Mouse (Mus musculus) embryonic facial prominence, embryonic 10.5 days (tissue): Measurements from ENCODE around the gene Vps11. TPM values are rescaled to one million over a fixed set of nuclear protein-coding genes. Genes with fewer than 3 reads are reported as not detected.
"Not testable (repeated sequence)": the region's sequence is repeated elsewhere in the genome, so short reads cannot be mapped to it uniquely, and the experiment has no call there.

Source experiments
- DNase-seq: peaks from one replicate; pipeline ENCODE4 v3.0.0-alpha.2; 2017; ENCODE audit warnings: low spot score
- H3K27ac ChIP-seq: fragments of 300-500 bp; sonication (generic); replicated peaks from 2 replicates; pipeline ENCODE4 v1.5.1; 2016; ENCODE audit warnings: mild to moderate bottlenecking
- H3K27me3 ChIP-seq: fragments of 300-500 bp; sonication (generic); replicated peaks from 2 replicates; pipeline ENCODE4 v1.6.1; 2016; ENCODE audit warnings: low read depth, mild to moderate bottlenecking; ENCODE audit not compliant: poor library complexity, severe bottlenecking
- H3K36me3 ChIP-seq: fragments of 300-500 bp; sonication (generic); replicated peaks from 2 replicates; pipeline ENCODE4 v1.6.1; 2016; ENCODE audit warnings: mild to moderate bottlenecking, moderate library complexity
- H3K4me1 ChIP-seq: fragments of 300-500 bp; sonication (generic); 2 replicates; pipeline ENCODE4 v1.6.1; 2016
- H3K4me3 ChIP-seq: fragments of 300-500 bp; sonication (generic); 2 replicates; pipeline ENCODE4 v1.5.1; 2016; ENCODE audit warnings: mild to moderate bottlenecking, moderate library complexity
- H3K9me3 ChIP-seq: fragments of 300-500 bp; sonication (generic); 2 replicates; pipeline ENCODE4 v1.6.1; 2016; ENCODE audit warnings: mild to moderate bottlenecking
- WGBS: fragments of 180-500 bp; shearing (Covaris S2); methylation state at CpG from one replicate; pipeline ENCODE4 v1.1.7; 2016; 5-methylcytosine and 5-hydroxymethylcytosine counted together
- polyA plus RNA-seq: library from polyadenylated mRNA; unstranded; fragments of >200 nt; fragmentation: Nextera tagmentation; extraction: Ambion mirVana; gene quantifications from 2 replicates; pipeline ENCODE4 v1.2.1, GENCODE M21; 2016

Gene Vps11
- polyA plus RNA-seq, 1 experiment from 2014 or later, result 30.9 TPM

DNA sequence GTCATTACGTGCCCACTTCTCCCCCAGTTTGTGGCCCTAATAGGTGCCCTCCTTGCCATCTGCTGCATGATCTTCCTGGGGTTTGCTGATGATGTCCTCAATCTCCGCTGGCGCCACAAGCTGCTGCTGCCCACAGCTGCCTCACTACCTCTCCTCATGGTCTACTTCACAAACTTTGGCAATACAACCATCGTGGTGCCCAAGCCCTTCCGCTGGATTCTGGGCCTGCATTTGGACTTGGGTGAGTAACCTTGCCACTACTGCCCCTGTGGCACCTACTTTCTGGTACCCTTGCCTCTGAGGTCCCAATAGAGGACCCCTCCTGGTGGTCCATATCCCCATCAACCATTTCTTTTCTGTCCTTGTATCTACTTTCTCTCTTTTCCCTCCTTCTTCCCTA, 33.5 kb downstream of the Vps11 start:
- Histone ChIP-seq H3K27ac (no peak overlapping the region), H3K27me3 (no peaks in the 10 kb centered on the region), H3K4me1 (peaks cover 21% of the 10 kb centered on the region), H3K9me3 (no peaks in the 10 kb centered on the region), H3K36me3 (peaks cover 49% of the 10 kb centered on the region), H3K4me3 (peak overlapping the region; percentile 91)
- WGBS, result 85% methylated on average over 5 of the region's 5 CpGs
- no peak for DNase-seq

GRCm38 (mm10) chr9:44327064-44327711, 34.3 kb downstream of the Vps11 start:
- H3K9me3 ChIP-seq, result no peaks in the 10 kb centered on the region
- H3K27ac ChIP-seq, result peak overlapping the region; percentile 98
- WGBS, result under 1% methylated on average over 22 of the region's 22 CpGs
- H3K27me3 ChIP-seq, result no peaks in the 10 kb centered on the region
- peak overlapping the region; percentile 91 for H3K4me3 ChIP-seq
- peak; percentile 63 for DNase-seq
- H3K36me3 ChIP-seq, result peaks cover 42% of the 10 kb centered on the region
- peaks cover 21% of the 10 kb centered on the region for H3K4me1 ChIP-seq

DNA sequence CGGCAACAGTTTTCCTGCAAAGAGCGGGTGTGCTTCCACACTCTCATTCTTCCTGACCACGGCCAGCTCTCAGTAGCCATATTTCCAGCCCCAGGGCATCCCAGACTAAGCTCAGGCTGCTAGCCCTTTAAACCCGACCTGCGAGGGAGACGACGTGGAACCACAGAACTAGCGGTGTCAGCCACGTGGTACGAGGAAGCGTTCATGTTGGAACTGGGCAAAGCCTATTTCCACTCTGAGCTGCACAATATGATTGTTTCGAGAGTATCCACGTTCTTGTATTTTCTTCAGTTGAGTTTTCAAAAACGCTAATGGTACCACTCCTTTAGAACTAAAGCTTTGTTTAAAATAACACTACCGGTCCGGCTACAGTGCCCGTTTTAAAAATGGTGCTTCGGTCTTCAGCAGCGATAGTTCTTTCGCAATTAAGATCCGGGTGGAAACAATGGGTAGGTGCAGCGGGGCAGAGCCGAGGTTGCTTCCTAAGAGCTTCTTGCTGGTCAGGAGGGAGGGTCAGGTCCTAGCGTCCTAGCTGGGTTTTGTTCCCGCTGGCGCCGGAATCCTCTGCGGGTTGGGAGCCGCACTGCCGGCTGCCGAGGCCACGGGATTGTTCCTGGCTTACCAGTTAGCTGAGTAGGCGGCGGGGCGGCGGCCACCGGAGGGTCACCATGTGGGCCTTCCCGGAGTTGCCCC, 35.0 kb downstream of the Vps11 start:
- peak; percentile 87 for DNase-seq
- Histone ChIP-seq H3K36me3 (peaks cover 35% of the 10 kb centered on the region), H3K27ac (peak overlapping the region; percentile 98), H3K4me1 (peaks cover 21% of the 10 kb centered on the region), H3K4me3 (peak overlapping the region; percentile 91), H3K9me3 (no peaks in the 10 kb centered on the region), H3K27me3 (no peaks in the 10 kb centered on the region)
- WGBS, result under 1% methylated on average over 38 of the region's 38 CpGs

GRCm38 (mm10) chr9:44325768-44326370, 35.6 kb downstream of the Vps11 start, which contains the start of gene Dpagt1:
Gene Dpagt1, plus strand, starts transcription at chr9:44326019.
- no peak for DNase-seq
- WGBS, result 6% methylated on average over 12 of the region's 12 CpGs
- peaks cover 29% of the 10 kb centered on the region for H3K36me3 ChIP-seq
- H3K4me1 ChIP-seq, result peaks cover 23% of the 10 kb centered on the region
- H3K4me3 ChIP-seq, result peak within 1 kb of the TSS; percentile 91
- H3K27me3 ChIP-seq, result no peaks in the 10 kb centered on the region
- H3K27ac ChIP-seq, result peak within 1 kb of the TSS; percentile 98
- H3K9me3 ChIP-seq, result no peaks in the 10 kb centered on the region

DNA sequence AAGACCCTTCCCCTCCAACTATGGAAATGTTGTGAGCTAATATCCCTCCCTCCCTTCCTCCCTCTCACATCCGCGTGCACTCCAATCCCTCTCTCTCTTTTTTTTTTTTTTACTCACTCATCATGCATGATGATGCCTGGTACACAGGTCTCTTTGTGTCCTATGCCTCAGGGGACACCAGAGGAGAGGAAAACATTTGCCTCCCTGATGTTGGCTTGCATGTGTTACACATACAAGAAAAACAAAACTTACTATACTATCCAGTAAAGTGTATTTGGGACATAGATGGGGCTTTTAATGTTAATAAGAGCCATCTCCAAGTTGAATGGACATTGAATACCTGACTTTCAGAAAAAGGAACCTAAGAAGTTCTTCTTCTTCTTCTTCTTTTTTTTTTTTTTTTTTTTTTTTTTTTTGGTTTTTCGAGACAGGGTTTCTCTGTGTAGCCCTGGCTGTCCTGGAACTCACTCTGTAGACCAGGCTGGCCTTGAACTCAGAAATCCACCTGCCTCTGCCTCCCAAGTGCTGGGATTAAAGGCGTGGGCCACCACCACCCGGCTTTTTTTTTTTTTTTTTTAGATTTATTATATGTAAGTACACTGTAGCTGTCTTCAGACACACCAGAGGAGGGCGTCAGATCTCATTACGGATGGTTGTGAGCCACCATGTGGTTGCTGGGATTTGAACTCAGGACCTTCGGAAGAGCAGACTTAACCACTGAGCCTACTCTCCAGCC, 36.3 kb downstream of the Vps11 start:
- Histone ChIP-seq H3K36me3 (peaks cover 22% of the 10 kb centered on the region), H3K27ac (peak overlapping the region; percentile 98; the same call in 1 of the 2 replicates), H3K4me3 (peak overlapping the region; percentile 91), H3K4me1 (peaks cover 29% of the 10 kb centered on the region)
- DNase-seq, H3K27me3 ChIP-seq, H3K9me3 ChIP-seq: not testable (repeated sequence)
- WGBS, result 71% methylated on average over 7 of the region's 8 CpGs

DNA sequence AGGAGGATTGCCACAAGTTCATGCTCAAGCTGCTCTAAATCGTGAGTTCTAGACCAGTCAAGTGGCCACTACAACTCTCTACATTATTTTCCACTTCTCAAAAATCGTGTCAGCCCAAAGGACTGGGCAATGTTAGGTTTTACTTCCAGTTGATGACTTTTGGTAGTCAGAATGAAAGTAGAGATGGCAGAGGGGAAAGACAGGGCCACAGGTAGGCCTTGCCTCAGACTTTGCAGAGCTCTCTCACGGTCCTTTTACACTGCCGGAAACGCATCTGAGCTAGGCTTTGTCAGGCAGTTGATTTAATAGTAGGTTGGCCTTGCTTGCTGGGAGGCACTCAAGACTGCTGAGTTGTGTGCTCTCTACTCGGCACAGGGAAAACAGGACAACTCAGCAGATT, 37.3 kb downstream of the Vps11 start:
- WGBS, result 82% methylated on average over 6 of the region's 6 CpGs
- Histone ChIP-seq H3K4me3 (no peak overlapping the region), H3K9me3 (no peaks in the 10 kb centered on the region), H3K4me1 (peaks cover 36% of the 10 kb centered on the region), H3K27ac (no peak overlapping the region), H3K36me3 (peaks cover 12% of the 10 kb centered on the region), H3K27me3 (peaks cover under 1% of the 10 kb centered on the region; the same call in 1 of the 2 replicates)
- DNase-seq, result no peak

GRCm38 (mm10) chr9:44323656-44324055, 37.8 kb downstream of the Vps11 start:
- DNase-seq, H3K36me3 ChIP-seq, H3K27ac ChIP-seq, H3K27me3 ChIP-seq, H3K9me3 ChIP-seq, H3K4me3 ChIP-seq: not testable (repeated sequence)
- WGBS, result 92% methylated on average over 4 of the region's 4 CpGs
- peaks cover 41% of the 10 kb centered on the region for H3K4me1 ChIP-seq

DNA sequence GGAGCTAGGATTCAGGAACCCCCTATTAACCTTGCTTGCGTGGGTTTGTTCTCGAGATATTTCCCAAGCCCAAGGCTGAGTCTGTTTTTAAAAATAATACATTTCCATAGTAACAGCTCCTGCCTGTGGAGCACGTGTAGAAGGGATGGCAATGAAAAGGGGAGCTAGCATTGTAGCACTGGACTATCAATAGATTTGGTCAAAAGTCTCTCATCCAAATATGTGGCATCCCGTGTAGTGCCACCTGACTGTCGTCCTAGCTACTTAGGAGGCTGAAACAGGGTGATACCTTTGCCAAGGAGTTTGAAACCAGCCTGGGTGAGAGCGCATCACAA, 40.7 kb downstream of the Vps11 start:
- Histone ChIP-seq H3K4me1 (peaks cover 36% of the 10 kb centered on the region), H3K9me3 (no peaks in the 10 kb centered on the region)
- no peak for DNase-seq

DNA sequence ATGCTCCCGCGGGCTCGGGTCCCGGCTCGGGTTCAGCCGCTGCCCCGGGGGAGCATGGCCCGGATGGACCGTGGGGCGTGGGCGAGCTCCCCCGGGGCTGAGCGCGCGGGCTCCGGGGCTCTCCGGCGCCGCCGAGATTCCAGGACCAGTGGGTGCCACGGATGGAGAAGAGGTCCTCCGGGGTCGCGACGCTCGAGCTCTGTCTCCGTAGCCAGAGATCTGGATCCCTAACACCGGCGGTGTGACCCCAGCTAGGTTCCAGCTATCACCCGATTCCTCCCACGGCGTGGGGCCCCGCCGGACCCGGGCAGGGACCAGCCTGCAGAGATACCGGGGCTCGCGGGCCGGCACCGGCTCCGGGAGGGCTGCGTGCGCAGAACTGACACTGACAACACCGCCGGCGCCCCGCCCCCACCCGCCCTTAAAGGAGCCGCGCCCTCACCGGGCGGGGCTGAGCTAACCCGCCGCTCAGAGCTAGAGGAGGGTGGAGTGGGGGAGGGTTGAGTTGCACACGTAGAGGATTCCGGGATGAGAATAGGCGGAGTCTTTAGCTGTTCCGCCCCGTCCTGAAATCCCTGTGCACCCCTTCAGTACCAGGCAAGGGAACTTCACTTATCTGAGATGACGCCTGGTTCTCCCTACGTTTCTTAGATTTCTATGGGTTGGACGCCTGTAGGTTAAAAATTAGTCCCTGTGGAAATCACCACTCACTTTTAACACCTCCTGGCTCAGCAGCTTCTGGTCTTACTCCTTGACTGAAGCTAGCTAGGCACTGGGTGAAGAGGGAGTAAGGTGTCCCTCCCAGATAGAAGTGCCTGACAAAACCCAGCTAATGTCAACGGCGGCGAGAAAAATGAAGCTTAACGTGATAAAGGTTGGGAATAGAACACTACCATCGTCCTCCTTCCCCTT, 41.3 kb downstream of the Vps11 start, which contains the start of gene C2cd2l:
C2cd2l (minus strand) TSS at position 399 of the 912 bp plus-strand sequence.
- peak; percentile 95 for DNase-seq
- H3K27me3 ChIP-seq, result peaks cover 10% of the 10 kb centered on the region
- no peaks in the 10 kb centered on the region for H3K9me3 ChIP-seq
- peak within 1 kb of the TSS; percentile 77 for H3K27ac ChIP-seq
- peaks cover 20% of the 10 kb centered on the region for H3K36me3 ChIP-seq
- peak within 1 kb of the TSS; percentile 86 for H3K4me3 ChIP-seq
- WGBS, result under 1% methylated on average over 67 of the region's 67 CpGs
- peaks cover 33% of the 10 kb centered on the region for H3K4me1 ChIP-seq

More for the DNA sequence above, 40.7 kb downstream of the Vps11 start:
- peak overlapping the region; percentile 77 for H3K27ac ChIP-seq
- peak overlapping the region; percentile 86 for H3K4me3 ChIP-seq
- 27% methylated on average over 6 of the region's 6 CpGs for WGBS
- H3K27me3 ChIP-seq, result peaks cover 10% of the 10 kb centered on the region
- peaks cover 14% of the 10 kb centered on the region for H3K36me3 ChIP-seq

- Histone ChIP-seq H3K27ac (peak overlapping the region; percentile 77), H3K4me3 (peak overlapping the region; percentile 86), H3K4me1 (peaks cover 33% of the 10 kb centered on the region), H3K27me3 (peaks cover 10% of the 10 kb centered on the region), H3K36me3 (peaks cover 29% of the 10 kb centered on the region), H3K9me3 (no peaks in the 10 kb centered on the region)
- DNase-seq, result peak; percentile 46
- WGBS, result 2% methylated on average over 37 of the region's 37 CpGs
Measured at GRCm38 (mm10) chr9:44319105-44319886, 42.2 kb downstream of the Vps11 start.

GRCm38 (mm10) chr9:44318826-44319095, 42.7 kb downstream of the Vps11 start:
- 36% methylated on average over 3 of the region's 3 CpGs for WGBS
- peak overlapping the region; percentile 86 for H3K4me3 ChIP-seq
- H3K27me3 ChIP-seq, result peaks cover 10% of the 10 kb centered on the region
- no peak for DNase-seq
- H3K9me3 ChIP-seq, result no peaks in the 10 kb centered on the region
- H3K4me1 ChIP-seq, result peaks cover 33% of the 10 kb centered on the region
- H3K27ac ChIP-seq, result no peak overlapping the region
- H3K36me3 ChIP-seq, result peaks cover 34% of the 10 kb centered on the region
